Mouse (Mus musculus) heart, postnatal 4 days (tissue): ENCODE measurements around the gene Bbx. TPM values are rescaled to one million over a fixed set of nuclear protein-coding genes. Genes with fewer than 3 reads are reported as not detected.

Source experiments
- DNase-seq: peaks from one replicate; pipeline ENCODE4 v3.0.0; 2021
- total RNA-seq, 2 experiments: library from RNA; stranded (reverse); gene quantifications; 2 replicates each; pipeline ENCODE4 v1.2.3; 2021

Bbx gene
- total RNA-seq, 2 experiments from 2014 or later: 20.0 to 20.6 TPM

DNA sequence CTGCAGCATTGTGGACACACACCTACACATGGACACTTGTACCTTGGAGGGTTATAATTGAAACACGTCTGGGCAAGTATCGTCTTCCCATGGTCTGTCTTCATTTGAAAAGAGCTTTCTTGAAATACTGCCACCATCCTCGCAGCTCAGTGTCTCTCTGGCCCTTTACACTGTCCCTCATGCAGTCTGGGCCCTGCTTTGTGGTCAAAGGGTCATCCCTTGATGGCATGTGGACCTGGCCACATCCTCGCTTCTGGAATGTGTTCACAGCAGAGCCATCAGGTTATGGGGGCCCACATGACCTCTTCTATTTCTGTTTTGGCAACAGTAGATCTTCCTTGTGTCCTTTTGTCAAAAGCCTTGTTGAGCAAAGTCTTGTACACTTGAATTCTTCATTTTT is 282.6 kb downstream of the Bbx start:
- no peak for DNase-seq

DNA sequence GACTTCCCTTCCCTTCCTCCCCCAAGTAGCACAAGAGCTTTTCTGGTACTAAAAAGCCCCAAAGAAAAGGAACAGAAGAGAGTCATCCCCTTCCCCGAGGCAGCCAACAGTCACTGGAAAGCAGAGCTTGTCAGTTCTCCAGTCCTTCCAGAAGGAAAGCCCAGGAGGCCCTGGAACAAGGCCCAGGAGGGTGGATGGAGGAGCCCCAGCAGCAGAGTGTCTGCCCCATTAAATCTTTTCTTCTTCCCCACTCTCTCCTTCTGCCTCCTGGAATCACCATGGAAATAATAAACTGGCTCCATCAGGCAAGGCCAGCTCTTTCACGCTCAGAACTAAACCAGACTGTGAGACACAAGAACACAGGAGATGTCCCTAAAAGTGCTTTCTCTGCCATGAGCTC is 284.3 kb downstream of the Bbx start:
- DNase-seq: no peak

Other genes with a start within 250 kb of the Bbx start
- gene Ccdc54, start 158.8 kb upstream of the Bbx start, total RNA-seq: not detected